Mouse (Mus musculus): ENCODE data around the gene Ppp2r3a. TPM values are rescaled to one million over a fixed set of nuclear protein-coding genes. Genes with fewer than 3 reads are reported as not detected.

Ppp2r3a gene
- polyA plus RNA-seq, 1 experiment from 2014 or later, result 40.0 TPM

DNA sequence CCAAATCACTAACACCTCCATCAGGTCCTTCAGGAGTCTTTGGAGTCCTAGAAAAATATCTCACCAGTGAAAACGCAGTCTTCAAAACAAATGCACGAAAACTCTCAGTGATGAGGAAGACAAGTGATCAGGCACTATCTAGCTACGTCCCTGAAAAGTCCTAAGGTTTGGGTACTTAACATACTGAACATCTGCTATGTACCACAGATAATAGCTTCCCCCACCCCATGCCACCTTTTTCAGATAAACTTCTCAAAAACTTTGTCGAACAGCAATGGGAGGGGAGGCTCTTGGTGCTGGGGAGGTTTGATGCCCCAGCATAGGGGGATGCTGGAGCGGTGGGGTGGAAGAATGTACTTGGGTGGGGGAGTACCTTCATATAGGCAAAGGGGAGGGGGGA lies 6.1 kb downstream of the Ppp2r3a start:
- H3K9ac ChIP-seq (replicated peaks; ENCODE audit: low read length), result no peak overlapping the region
- no peaks in the 10 kb centered on the region for H3K27me3 ChIP-seq (ENCODE audit: control insufficient read depth, insufficient read depth, low read length)
- H3K4me3 ChIP-seq (replicated peaks; ENCODE audit: low read depth, low read length), result no peak overlapping the region
- no peak for ATAC-seq (ENCODE audit: low FRiP score, low TSS enrichment)
- H3K36me3 ChIP-seq (ENCODE audit: control insufficient read depth, insufficient read depth, low read length), result no peaks in the 10 kb centered on the region
- no peak overlapping the region for H3K4me2 ChIP-seq (ENCODE audit: low read length)
- no peak overlapping the region for H3K27ac ChIP-seq (replicated peaks; ENCODE audit: low read depth, low read length)
- 93% methylated on average over 5 of the region's 5 CpGs for WGBS
- no peak for DNase-seq
- H3K4me1 ChIP-seq (ENCODE audit: control insufficient read depth, insufficient read depth, low read length), result peaks cover 18% of the 10 kb centered on the region
- H3K9me3 ChIP-seq (ENCODE audit: control insufficient read depth, low read length), result no peaks in the 10 kb centered on the region

DNA sequence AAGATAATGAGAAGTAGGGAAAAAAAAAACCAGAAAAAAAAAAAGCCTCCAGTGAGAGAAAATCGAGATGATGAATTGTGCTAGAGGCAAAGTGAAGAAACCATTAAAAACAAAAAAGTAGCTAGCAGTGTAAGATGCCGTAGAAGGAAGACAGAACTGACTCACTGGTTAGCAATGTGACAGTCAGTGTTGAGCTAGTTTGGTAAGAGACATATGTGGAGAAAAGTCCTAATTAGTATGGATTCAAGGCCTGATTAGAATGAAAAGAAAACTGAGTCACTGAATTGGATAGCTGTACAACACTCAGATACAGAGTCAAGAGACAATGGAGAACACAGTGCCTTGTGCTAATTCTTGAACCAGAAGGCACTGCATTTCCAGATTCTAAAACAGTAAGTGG lies 7.9 kb downstream of the Ppp2r3a start:
- H3K9ac ChIP-seq (replicated peaks; ENCODE audit: low read length), result no peak overlapping the region
- peaks cover 4% of the 10 kb centered on the region; the same call in 1 of the 2 replicates for H3K4me1 ChIP-seq (ENCODE audit: control insufficient read depth, insufficient read depth, low read length)
- ATAC-seq (ENCODE audit: low FRiP score, low TSS enrichment), result no peak
- no peaks in the 10 kb centered on the region for H3K27me3 ChIP-seq (ENCODE audit: control insufficient read depth, insufficient read depth, low read length)
- H3K4me2 ChIP-seq (ENCODE audit: low read length), result no peak overlapping the region
- no peak overlapping the region for H3K27ac ChIP-seq (replicated peaks; ENCODE audit: low read depth, low read length)
- no peaks in the 10 kb centered on the region for H3K36me3 ChIP-seq (ENCODE audit: control insufficient read depth, insufficient read depth, low read length)
- no peak for DNase-seq
- H3K9me3 ChIP-seq (ENCODE audit: control insufficient read depth, low read length), result no peaks in the 10 kb centered on the region
- H3K4me3 ChIP-seq (replicated peaks; ENCODE audit: low read depth, low read length), result no peak overlapping the region
- 64% methylated on average over 2 of the region's 2 CpGs for WGBS

DNA sequence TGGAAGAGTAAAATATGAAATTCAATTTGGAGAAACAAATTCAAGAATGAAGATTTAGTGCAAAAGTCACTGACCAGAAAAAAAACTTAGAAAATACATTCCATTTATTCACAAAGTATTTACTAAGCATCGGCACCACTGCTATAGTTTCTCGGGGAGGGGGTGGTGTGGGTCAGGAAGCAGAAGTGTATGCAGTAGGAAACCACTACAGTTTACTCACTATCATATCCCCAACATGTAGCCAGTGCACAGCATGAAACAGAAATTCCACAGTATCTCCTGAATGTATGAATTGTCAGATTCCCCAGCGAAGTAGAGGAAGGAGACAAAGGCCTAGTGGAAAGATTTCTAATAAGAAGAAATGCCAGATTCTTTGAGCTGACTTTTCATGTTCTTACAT lies 11.4 kb downstream of the Ppp2r3a start:
- 83% methylated on average over 3 of the region's 3 CpGs for WGBS
- H3K4me3 ChIP-seq (replicated peaks; ENCODE audit: low read depth, low read length), result no peak overlapping the region
- H3K9ac ChIP-seq (replicated peaks; ENCODE audit: low read length), result no peak overlapping the region
- no peaks in the 10 kb centered on the region for H3K27me3 ChIP-seq (ENCODE audit: control insufficient read depth, insufficient read depth, low read length)
- H3K9me3 ChIP-seq (ENCODE audit: control insufficient read depth, low read length), result no peaks in the 10 kb centered on the region
- ATAC-seq (ENCODE audit: low FRiP score, low TSS enrichment) (no peak), DNase-seq (no peak)
- no peaks in the 10 kb centered on the region for H3K36me3 ChIP-seq (ENCODE audit: control insufficient read depth, insufficient read depth, low read length)
- no peak overlapping the region for H3K4me2 ChIP-seq (ENCODE audit: low read length)
- no peak overlapping the region for H3K27ac ChIP-seq (replicated peaks; ENCODE audit: low read depth, low read length)
- H3K4me1 ChIP-seq (ENCODE audit: control insufficient read depth, insufficient read depth, low read length), result no peaks in the 10 kb centered on the region; the same call in 1 of the 2 replicates

DNA sequence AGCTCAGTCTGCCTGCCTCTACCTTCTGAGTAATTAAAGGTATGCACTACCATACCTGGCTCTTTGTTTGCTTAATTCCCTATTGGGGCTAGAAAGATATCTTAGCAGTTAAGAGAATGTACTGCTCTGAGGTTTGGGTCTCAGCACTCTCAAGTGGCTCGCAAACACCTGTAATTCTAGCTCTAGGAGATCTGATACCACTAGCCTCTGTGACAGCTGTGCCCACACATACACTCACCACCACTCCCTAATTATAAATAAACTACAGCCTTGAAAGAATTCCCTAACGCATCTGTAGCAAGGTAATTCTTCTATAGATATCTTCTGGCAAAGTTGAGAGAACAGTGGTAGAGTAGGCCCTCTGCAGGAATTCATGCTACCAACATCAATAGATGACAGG lies 15.8 kb downstream of the Ppp2r3a start:
- H3K27me3 ChIP-seq (ENCODE audit: control insufficient read depth, insufficient read depth, low read length), result no peaks in the 10 kb centered on the region
- no peak overlapping the region for H3K27ac ChIP-seq (replicated peaks; ENCODE audit: low read depth, low read length)
- H3K9ac ChIP-seq (replicated peaks; ENCODE audit: low read length), result no peak overlapping the region
- H3K9me3 ChIP-seq (ENCODE audit: control insufficient read depth, low read length), result no peaks in the 10 kb centered on the region
- no peak overlapping the region for H3K4me3 ChIP-seq (replicated peaks; ENCODE audit: low read depth, low read length)
- no peak for ATAC-seq (ENCODE audit: low FRiP score, low TSS enrichment)
- WGBS, result 92% methylated on average over 2 of the region's 2 CpGs
- H3K4me2 ChIP-seq (ENCODE audit: low read length), result no peak overlapping the region
- no peaks in the 10 kb centered on the region for H3K4me1 ChIP-seq (ENCODE audit: control insufficient read depth, insufficient read depth, low read length)
- no peak for DNase-seq
- H3K36me3 ChIP-seq (ENCODE audit: control insufficient read depth, insufficient read depth, low read length), result no peaks in the 10 kb centered on the region

DNA sequence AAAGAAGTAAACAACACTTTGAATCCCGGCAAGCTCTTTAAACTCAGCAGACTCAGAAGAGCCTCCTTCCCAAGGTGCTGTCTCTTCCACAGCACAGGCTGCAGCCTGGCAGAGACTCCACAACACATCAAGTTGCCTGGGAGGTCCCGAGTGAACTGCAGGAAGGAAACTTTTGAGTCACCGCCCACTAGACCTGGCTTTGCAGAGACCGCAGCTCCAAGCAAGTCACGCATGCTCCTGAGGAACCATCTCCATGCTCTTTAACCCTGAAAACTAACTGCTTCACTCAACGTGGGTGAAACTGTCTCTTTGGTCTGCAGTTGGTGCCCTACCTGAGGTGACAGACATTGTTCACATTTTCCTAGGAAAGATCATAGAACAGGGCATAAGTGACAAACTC lies 19.6 kb downstream of the Ppp2r3a start:
- WGBS, result 85% methylated on average over 6 of the region's 6 CpGs
- no peak overlapping the region for H3K4me2 ChIP-seq (ENCODE audit: low read length)

DNA sequence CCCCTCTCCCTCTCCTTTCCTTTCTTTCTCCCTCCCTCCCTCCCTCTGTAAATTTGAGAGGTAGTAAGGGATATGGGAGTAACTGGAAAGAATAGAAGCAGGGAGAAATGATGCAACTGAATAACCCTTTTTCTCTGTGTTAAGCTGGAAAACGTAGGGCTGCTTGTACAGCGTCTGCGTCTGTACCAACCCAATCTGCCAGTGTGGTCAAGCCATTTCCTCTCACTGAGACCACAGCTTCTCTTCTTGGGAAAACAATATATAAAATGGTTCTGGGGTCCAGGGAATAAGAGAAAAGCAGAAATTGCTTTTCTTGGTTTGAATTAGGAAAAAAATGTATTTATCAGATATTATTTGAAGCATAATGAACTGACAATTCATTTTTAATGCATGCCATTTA lies 21.6 kb downstream of the Ppp2r3a start:
- H3K4me3 ChIP-seq (replicated peaks; ENCODE audit: low read depth, low read length), result no peak overlapping the region
- no peak for ATAC-seq (ENCODE audit: low FRiP score, low TSS enrichment)
- H3K9ac ChIP-seq (replicated peaks; ENCODE audit: low read length), result no peak overlapping the region
- no peaks in the 10 kb centered on the region for H3K27me3 ChIP-seq (ENCODE audit: control insufficient read depth, insufficient read depth, low read length)
- H3K27ac ChIP-seq (replicated peaks; ENCODE audit: low read depth, low read length), result no peak overlapping the region
- no peaks in the 10 kb centered on the region for H3K36me3 ChIP-seq (ENCODE audit: control insufficient read depth, insufficient read depth, low read length)
- H3K4me2 ChIP-seq (ENCODE audit: low read length), result no peak overlapping the region
- no peaks in the 10 kb centered on the region for H3K9me3 ChIP-seq (ENCODE audit: control insufficient read depth, low read length)
- DNase-seq, result no peak
- H3K4me1 ChIP-seq (ENCODE audit: control insufficient read depth, insufficient read depth, low read length), result no peaks in the 10 kb centered on the region
- 88% methylated on average over 3 of the region's 3 CpGs for WGBS

More for the DNA sequence above, 19.6 kb downstream of the Ppp2r3a start:
- ATAC-seq (ENCODE audit: low FRiP score, low TSS enrichment) (no peak), DNase-seq (no peak)
- Histone ChIP-seq H3K27ac (replicated peaks; ENCODE audit: low read depth, low read length) (no peak overlapping the region), H3K27me3 (ENCODE audit: control insufficient read depth, insufficient read depth, low read length) (no peaks in the 10 kb centered on the region), H3K4me3 (replicated peaks; ENCODE audit: low read depth, low read length) (no peak overlapping the region), H3K9me3 (ENCODE audit: control insufficient read depth, low read length) (no peaks in the 10 kb centered on the region), H3K36me3 (ENCODE audit: control insufficient read depth, insufficient read depth, low read length) (no peaks in the 10 kb centered on the region), H3K4me1 (ENCODE audit: control insufficient read depth, insufficient read depth, low read length) (no peaks in the 10 kb centered on the region), H3K9ac (replicated peaks; ENCODE audit: low read length) (no peak overlapping the region)

DNA sequence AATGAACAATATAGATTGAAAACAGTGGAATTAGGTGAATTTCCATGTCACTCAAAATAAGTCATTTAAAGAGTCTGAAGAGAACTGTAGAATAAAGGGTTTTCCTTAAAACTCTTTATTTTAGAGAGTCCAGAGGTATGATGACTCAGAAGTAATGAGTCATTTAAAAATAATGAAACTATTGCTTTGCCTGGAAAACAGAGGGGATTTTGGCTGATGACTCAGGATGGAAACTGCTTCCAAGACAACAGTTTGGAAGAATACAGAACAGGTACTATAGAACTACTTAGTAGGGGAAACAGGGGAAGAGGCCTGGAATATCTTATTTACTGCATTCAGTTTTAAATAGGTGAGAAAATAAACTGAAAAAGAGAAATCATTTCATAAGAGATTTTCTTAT lies 22.7 kb downstream of the Ppp2r3a start:
- Histone ChIP-seq H3K9ac (replicated peaks; ENCODE audit: low read length) (no peak overlapping the region), H3K27ac (replicated peaks; ENCODE audit: low read depth, low read length) (no peak overlapping the region), H3K4me3 (replicated peaks; ENCODE audit: low read depth, low read length) (no peak overlapping the region), H3K4me2 (ENCODE audit: low read length) (no peak overlapping the region), H3K9me3 (ENCODE audit: control insufficient read depth, low read length) (no peaks in the 10 kb centered on the region), H3K4me1 (ENCODE audit: control insufficient read depth, insufficient read depth, low read length) (no peaks in the 10 kb centered on the region), H3K36me3 (ENCODE audit: control insufficient read depth, insufficient read depth, low read length) (no peaks in the 10 kb centered on the region), H3K27me3 (ENCODE audit: control insufficient read depth, insufficient read depth, low read length) (no peaks in the 10 kb centered on the region)
- ATAC-seq (ENCODE audit: low FRiP score, low TSS enrichment), result no peak
- DNase-seq, result no peak

DNA sequence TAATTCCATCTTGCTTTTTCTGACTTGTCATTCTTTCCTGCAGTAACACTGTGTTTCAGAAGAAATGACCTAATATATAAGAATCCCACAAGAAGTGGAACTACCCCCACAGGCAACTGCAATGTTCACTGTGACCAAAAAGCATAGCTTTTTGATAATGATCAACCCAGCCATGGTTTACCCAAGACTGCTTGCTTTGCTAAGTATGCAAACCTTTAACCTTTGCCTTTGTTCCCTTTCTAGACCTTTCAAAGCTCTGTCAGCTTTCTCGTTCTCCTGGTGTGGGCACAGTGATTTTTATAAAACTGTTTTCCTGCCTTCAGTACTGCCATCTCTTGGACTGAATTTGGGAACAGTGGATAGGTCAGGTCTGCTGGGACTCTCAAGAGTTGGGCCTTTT lies 43.6 kb downstream of the Ppp2r3a start:
- Histone ChIP-seq H3K27ac (replicated peaks; ENCODE audit: low read depth, low read length) (no peak overlapping the region), H3K27me3 (ENCODE audit: control insufficient read depth, insufficient read depth, low read length) (no peaks in the 10 kb centered on the region), H3K36me3 (ENCODE audit: control insufficient read depth, insufficient read depth, low read length) (0 out of 2 replicates have a peak, but pooled peaks cover 12% of the 10 kb centered on the region), H3K4me1 (ENCODE audit: control insufficient read depth, insufficient read depth, low read length) (peaks cover 5% of the 10 kb centered on the region; the same call in 1 of the 2 replicates), H3K4me3 (replicated peaks; ENCODE audit: low read depth, low read length) (no peak overlapping the region), H3K9ac (replicated peaks; ENCODE audit: low read length) (no peak overlapping the region), H3K4me2 (ENCODE audit: low read length) (no peak overlapping the region), H3K9me3 (ENCODE audit: control insufficient read depth, low read length) (no peaks in the 10 kb centered on the region)
- 28% methylated on average over 1 of the region's 1 CpGs for WGBS
- DNase-seq (no peak), ATAC-seq (ENCODE audit: low FRiP score, low TSS enrichment) (no peak)

DNA sequence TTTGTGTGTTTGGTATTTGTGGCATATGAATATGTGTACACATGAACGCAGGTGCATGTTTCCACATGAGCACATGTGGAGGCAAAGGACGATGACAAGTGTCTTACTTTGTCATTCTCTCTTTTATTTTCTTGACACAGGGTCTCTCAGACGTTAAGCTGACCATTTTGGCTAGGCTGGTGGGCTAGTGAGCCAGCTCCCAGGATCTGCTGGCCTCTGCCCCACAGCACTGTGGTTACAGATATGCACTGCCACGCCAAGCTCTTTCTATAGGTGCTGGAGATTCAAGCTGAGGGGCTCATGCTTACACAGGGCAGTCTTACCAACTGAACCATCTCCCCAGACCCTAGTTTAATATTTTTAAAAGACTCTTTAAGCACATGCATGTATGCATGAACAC lies 45.1 kb downstream of the Ppp2r3a start:
- WGBS, result 72% methylated on average over 4 of the region's 4 CpGs
- H3K36me3 ChIP-seq (ENCODE audit: control insufficient read depth, insufficient read depth, low read length), result 0 out of 2 replicates have a peak, but pooled peaks cover 8% of the 10 kb centered on the region
- H3K9me3 ChIP-seq (ENCODE audit: control insufficient read depth, low read length), result no peaks in the 10 kb centered on the region
- no peak overlapping the region for H3K9ac ChIP-seq (replicated peaks; ENCODE audit: low read length)
- DNase-seq (no peak), ATAC-seq (ENCODE audit: low FRiP score, low TSS enrichment) (no peak)
- H3K4me1 ChIP-seq (ENCODE audit: control insufficient read depth, insufficient read depth, low read length), result peaks cover 5% of the 10 kb centered on the region; the same call in 1 of the 2 replicates
- no peak overlapping the region for H3K4me3 ChIP-seq (replicated peaks; ENCODE audit: low read depth, low read length)
- H3K4me2 ChIP-seq (ENCODE audit: low read length), result no peak overlapping the region
- no peaks in the 10 kb centered on the region for H3K27me3 ChIP-seq (ENCODE audit: control insufficient read depth, insufficient read depth, low read length)
- no peak overlapping the region for H3K27ac ChIP-seq (replicated peaks; ENCODE audit: low read depth, low read length)
